Mouse (Mus musculus): ENCODE measurements around the gene Slc16a3.

DNA sequence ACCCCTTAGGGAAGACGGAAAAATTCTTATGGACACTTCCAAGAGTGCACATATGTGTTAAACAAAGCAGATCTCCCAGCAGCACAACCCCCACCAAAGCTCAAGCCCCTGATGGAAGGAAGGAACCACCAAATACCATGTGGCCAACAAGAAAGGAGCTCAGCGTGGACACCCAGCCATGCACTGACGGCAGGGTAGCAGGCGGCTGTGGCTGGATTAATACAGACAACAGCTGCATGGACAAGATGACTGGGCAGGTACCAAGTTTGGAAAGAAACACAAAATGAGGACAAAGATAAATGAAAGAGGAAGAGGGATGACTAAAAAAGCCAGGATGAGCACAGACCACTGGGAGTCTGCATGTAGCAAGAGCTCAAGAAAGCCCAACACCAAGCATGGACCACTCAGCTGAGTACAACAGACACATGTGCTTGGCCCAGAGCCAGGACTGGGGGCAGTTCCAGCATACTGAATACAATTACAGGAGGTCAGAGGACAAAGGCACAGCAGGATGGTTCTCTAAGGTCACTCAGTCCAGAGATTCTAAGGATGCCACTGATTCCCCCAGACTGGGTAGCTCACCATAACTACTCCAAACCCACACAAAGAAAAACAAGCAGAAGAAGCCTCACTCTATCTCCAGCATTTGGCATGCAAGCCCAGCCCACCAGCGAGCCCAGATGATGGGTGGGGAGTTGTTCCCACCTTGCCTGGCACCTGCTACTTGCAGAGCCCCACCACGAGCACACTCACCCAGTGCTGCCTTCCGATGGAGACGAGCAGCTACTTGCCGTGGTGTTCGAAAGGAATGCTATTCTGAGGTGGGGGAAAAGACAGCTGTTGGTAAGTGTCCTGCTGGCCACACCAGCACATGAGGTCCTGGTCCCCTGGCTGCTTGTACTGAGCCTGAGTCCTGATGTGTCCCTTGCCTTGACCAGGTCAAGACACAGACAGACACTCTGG lies 16.2 kb downstream of the Slc16a3 start:
- TF ChIP-seq CTCF (IDR thresholded peaks at IDR 0.05; ENCODE audit: insufficient read depth, low read length) (no peak), POLR2A (IDR thresholded peaks at IDR 0.05; ENCODE audit: borderline replicate concordance, extremely low read depth, low read depth, low read length) (no peak)
